Mouse (Mus musculus) heart, adult 2 months (tissue): Measurements from ENCODE around the gene Eif2s1.

Experiments used
- CTCF ChIP-seq: fragments of 200-600 bp; IDR thresholded peaks from 2 replicates; pipeline ENCODE4 v1.8.1; 2022; ENCODE audit warnings: antibody characterized with exemption, mild to moderate bottlenecking, moderate library complexity
- EP300 ChIP-seq: fragments of 200-500 bp; IDR thresholded peaks from 2 replicates; pipeline ENCODE4 v1.6.1; 2011; ENCODE audit warnings: low read depth, low read length, control low read depth; ENCODE audit not compliant: insufficient read depth
- POLR2A ChIP-seq: fragments of 200-500 bp; IDR thresholded peaks from 2 replicates; pipeline ENCODE4 v1.6.1; 2011; ENCODE audit warnings: mild to moderate bottlenecking, low read depth, low read length, control low read depth; ENCODE audit not compliant: insufficient read depth

GRCm38 (mm10) chr12:78839906-78840305, 21.7 kb upstream of the Eif2s1 start:
- TF ChIP-seq CTCF: no peak
- no peak for TF ChIP-seq EP300
- TF ChIP-seq POLR2A: no peak
